ENCODE assay signal across 22 mouse cellular contexts in genomic region chr10:71323669-71324068, GRCm38 (mm10).
"Had no signal": no experiment of that assay in that cellular context is flagged by ENCODE, and none has a peak within 500 bp of the region (broad histone marks: within the 10 kb centered on the region; RNA-seq: fewer than 3 reads in every experiment).

No protein-coding gene starts in this region.

- H3K9me3 ChIP-seq: liver, embryonic 13.5 days; liver, embryonic 15.5 days; lung, embryonic 15.5 days; megakaryocyte, embryonic 14.5 days; midbrain, embryonic 13.5 days; midbrain, embryonic 15.5 days; neural tube, embryonic 13.5 days had no signal

- H3K4me2 ChIP-seq: liver, embryonic 13.5 days; liver, embryonic 15.5 days; lung, embryonic 15.5 days; midbrain, embryonic 11.5 days; midbrain, embryonic 13.5 days; midbrain, embryonic 15.5 days; neural tube, embryonic 13.5 days had no signal

- H3K27ac ChIP-seq: liver, embryonic 13.5 days; liver, embryonic 15.5 days; lung, embryonic 15.5 days; macrophage; midbrain, embryonic 13.5 days; midbrain, embryonic 15.5 days; neural tube, embryonic 13.5 days had no signal

- DNase-seq: liver, embryonic 13.5 days; liver, postnatal 0 days; lung, adult 2 months; lung, postnatal 14 days; lung, postnatal 36 days; retina, postnatal 1 day; right cerebral cortex, adult 18-20 months; right cerebral cortex, postnatal 25 days; right cerebral cortex, postnatal 4 days; spleen, adult 18-20 months; thymus, adult 2 months; thymus, postnatal 25 days; thymus, postnatal 4 days had no signal

- H3K36me3 ChIP-seq: liver, embryonic 13.5 days; liver, embryonic 15.5 days; lung, embryonic 15.5 days; midbrain, embryonic 13.5 days; midbrain, embryonic 15.5 days; neural tube, embryonic 13.5 days had no signal

- H3K27me3 ChIP-seq: liver, embryonic 13.5 days; liver, embryonic 15.5 days; lung, embryonic 15.5 days; midbrain, embryonic 13.5 days; midbrain, embryonic 15.5 days; neural tube, embryonic 13.5 days had no signal

- H3K9ac ChIP-seq: liver, embryonic 13.5 days; liver, embryonic 15.5 days; liver, postnatal 0 days; lung, embryonic 15.5 days; midbrain, embryonic 13.5 days; midbrain, embryonic 15.5 days; neural tube, embryonic 13.5 days had no signal

- ATAC-seq: liver, postnatal 0 days; lung, postnatal 0 days; midbrain, embryonic 13.5 days; midbrain, embryonic 15.5 days had no signal

- H3K4me1 ChIP-seq: liver, embryonic 13.5 days; liver, embryonic 15.5 days; lung, embryonic 15.5 days; midbrain, embryonic 13.5 days; midbrain, embryonic 15.5 days; neural tube, embryonic 13.5 days had no signal

- H3K4me3 ChIP-seq: liver, embryonic 13.5 days; liver, embryonic 15.5 days; lung, embryonic 15.5 days; megakaryocyte, embryonic 14.5 days; midbrain, embryonic 13.5 days; midbrain, embryonic 15.5 days; neural tube, embryonic 13.5 days had no signal
